Mouse (Mus musculus) limb, embryonic 14.5 days (tissue): ENCODE measurements around the gene Fam166a. TPM values are rescaled to one million over a fixed set of nuclear protein-coding genes. Genes with fewer than 3 reads are reported as not detected.

Experiments
- ATAC-seq: fragments of 200-750 bp; cut with Nextera tagmentation; 2 replicates; pipeline ENCODE4 v1.8.0; 2017; ENCODE audit warnings: low read depth, moderate number of reproducible peaks, moderate TSS enrichment; ENCODE audit not compliant: low FRiP score
- DNase-seq: peaks from one replicate; pipeline ENCODE4 v3.0.0-alpha.2; 2015; ENCODE audit warnings: low spot score
- H3K27ac ChIP-seq: fragments of 300-500 bp; sonication (generic); replicated peaks from 2 replicates; pipeline ENCODE4 v1.5.1; 2014; ENCODE audit warnings: low read depth, mild to moderate bottlenecking, low read length, moderate library complexity, mixed read lengths
- H3K27me3 ChIP-seq: fragments of 300-500 bp; sonication (generic); 2 replicates; pipeline ENCODE4 v1.6.1; 2014; ENCODE audit warnings: low read length, mixed read lengths; ENCODE audit not compliant: control insufficient read depth, insufficient read depth
- H3K36me3 ChIP-seq: fragments of 300-500 bp; sonication (generic); 2 replicates; pipeline ENCODE4 v1.6.1; 2014; ENCODE audit warnings: mild to moderate bottlenecking, low read length, moderate library complexity, mixed read lengths; ENCODE audit not compliant: control insufficient read depth, insufficient read depth
- H3K4me1 ChIP-seq: fragments of 300-500 bp; sonication (generic); 2 replicates; pipeline ENCODE4 v1.6.1; 2014; ENCODE audit warnings: antibody characterized with exemption, low read length, mixed read lengths; ENCODE audit not compliant: control insufficient read depth, insufficient read depth
- H3K4me2 ChIP-seq: fragments of 300-500 bp; sonication (generic); replicated peaks from 2 replicates; pipeline ENCODE4 v1.6.1; 2014; ENCODE audit warnings: low read depth, mild to moderate bottlenecking, low read length, moderate library complexity; ENCODE audit not compliant: severe bottlenecking
- H3K4me3 ChIP-seq: fragments of 300-500 bp; sonication (generic); replicated peaks from 2 replicates; pipeline ENCODE4 v1.5.1; 2014; ENCODE audit warnings: low read length
- H3K9ac ChIP-seq: fragments of 300-500 bp; sonication (generic); 2 replicates; pipeline ENCODE4 v1.6.1; 2014; ENCODE audit warnings: mild to moderate bottlenecking, low read depth, low read length, moderate library complexity; ENCODE audit not compliant: severe bottlenecking
- H3K9me3 ChIP-seq: fragments of 300-500 bp; sonication (generic); 2 replicates; pipeline ENCODE4 v1.6.1; 2016; ENCODE audit warnings: low read length; ENCODE audit not compliant: control insufficient read depth
- POLR2A ChIP-seq: fragments of 200-500 bp; IDR thresholded peaks from 2 replicates; pipeline ENCODE4 v1.8.0; 2012; ENCODE audit warnings: inconsistent platforms, mild to moderate bottlenecking, moderate library complexity, borderline replicate concordance; ENCODE audit not compliant: insufficient read depth, insufficient read length; ENCODE audit errors: extremely low read depth
- WGBS: fragments of 180-500 bp; shearing (Covaris S2); extraction: QIAGEN DNeasy Blood & Tissue Kit; methylation state at CpG from one replicate; pipeline ENCODE4 v1.1.7; 2014; 5-methylcytosine and 5-hydroxymethylcytosine counted together
- polyA plus RNA-seq, 2 experiments: library from polyadenylated mRNA; depleted of rRNA in 1 of 2; stranded (reverse) in 1 of 2; unstranded in 1 of 2; fragments of >200 nt; fragmentation: Nextera tagmentation in 1 of 2; extraction: Ambion mirVana in 1 of 2; gene quantifications; 2 replicates each; pipeline versions ENCODE4 v1.2.1 to v1.2.3; 2012 to 2014

The Fam166a gene
- polyA plus RNA-seq, 2 experiments: 0.17 TPM; not detected in 1

DNA sequence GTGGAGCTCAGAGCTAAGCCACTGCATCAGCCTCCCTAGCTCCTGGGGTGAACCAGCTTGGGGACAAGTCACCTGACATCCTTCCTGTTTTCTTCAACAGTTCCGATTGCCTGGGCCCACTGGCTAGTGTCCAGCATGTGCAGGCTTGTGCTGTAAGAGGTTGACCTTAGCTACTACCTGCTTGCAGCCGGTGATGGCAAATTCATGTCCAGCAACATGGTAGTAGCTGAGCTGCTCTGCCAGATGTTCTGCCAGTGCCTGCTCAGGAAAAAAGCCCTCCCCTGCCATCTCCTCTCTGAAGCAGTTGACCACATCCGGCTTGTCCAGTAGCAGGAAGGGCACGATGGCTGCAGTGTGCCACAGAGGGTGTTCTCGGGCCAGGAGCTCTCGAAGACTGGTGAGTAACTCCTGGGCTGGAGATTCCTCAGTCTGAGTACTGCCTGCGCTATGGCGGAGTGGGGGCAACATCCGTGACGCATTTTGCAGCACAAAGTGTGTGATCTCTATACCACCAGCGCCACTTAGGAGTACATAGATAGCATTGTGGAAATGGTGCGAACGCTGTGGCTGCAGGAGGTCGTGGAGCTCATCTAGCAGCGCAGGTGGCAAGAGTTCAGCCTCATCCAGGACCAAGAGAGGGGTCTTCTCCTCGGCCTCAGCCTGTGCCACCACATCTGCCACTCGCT is 23.9 kb upstream of the Fam166a start:
- H3K4me1 ChIP-seq: 0 out of 2 replicates have a peak, but pooled peaks cover 11% of the 10 kb centered on the region
- WGBS: 87% methylated on average over 17 of the region's 17 CpGs
- H3K9me3 ChIP-seq: no peaks in the 10 kb centered on the region
- TF ChIP-seq POLR2A: no peak
- no peak overlapping the region for H3K9ac ChIP-seq
- peaks cover 21% of the 10 kb centered on the region for H3K27me3 ChIP-seq
- DNase-seq: no peak
- peaks cover 9% of the 10 kb centered on the region for H3K36me3 ChIP-seq
- H3K27ac ChIP-seq: no peak overlapping the region
- ATAC-seq: no peak
- no peak overlapping the region for H3K4me2 ChIP-seq
- H3K4me3 ChIP-seq: no peak overlapping the region

DNA sequence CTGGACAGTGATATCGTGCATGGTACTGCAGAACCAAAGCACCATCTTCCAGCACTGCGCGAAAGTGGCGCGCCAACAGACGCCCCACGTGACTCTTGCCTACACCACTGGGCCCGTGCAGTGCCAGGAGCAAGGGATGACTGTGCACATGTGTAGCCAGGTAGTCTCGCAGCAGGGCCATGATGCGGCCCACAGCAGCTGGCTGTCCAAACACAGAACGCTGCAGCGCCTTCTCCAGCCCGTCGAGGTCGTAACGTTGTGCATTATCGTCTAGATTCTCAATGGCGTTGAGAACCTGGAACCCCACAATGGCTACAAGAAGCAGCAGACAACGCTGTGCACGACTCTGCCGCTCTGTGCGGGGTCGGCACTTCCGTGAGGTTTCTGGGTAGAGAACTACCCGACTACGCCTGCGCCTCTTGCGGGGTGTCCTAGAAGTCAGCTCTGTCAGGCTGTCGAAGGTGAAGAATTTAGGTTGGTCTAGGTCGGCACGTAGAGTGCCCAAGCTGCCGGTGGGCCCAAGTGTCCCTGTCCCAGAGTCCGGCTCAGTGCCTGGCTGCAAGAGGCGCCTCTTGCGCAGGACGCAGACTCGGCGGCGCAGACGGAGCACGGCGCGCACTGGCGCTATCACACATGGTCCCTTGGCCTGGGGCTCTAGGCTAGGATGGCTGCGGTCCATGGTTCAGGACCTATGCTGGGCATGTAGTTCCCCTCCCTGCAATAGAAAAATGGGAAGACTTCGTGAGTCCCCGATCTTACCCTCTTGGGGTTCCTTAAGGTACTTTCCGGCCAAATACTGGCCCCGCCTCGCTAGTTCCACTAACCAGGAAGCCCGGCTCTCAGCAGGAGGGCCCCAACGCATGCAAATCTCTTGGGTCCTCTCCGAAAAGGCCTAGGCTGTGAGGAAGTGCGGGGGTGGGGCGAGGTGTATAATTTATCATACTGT is 23.1 kb upstream of the Fam166a start:
- no peak for TF ChIP-seq POLR2A
- WGBS: 23% methylated on average over 55 of the region's 55 CpGs
- H3K4me1 ChIP-seq: 0 out of 2 replicates have a peak, but pooled peaks cover 11% of the 10 kb centered on the region
- H3K4me3 ChIP-seq: peak overlapping the region; percentile 27
- peaks cover 21% of the 10 kb centered on the region for H3K27me3 ChIP-seq
- H3K9ac ChIP-seq: 0 out of 2 replicates have a peak overlapping the region, but pooled peaks have one; percentile 4
- peak overlapping the region; percentile 40 for H3K4me2 ChIP-seq
- H3K36me3 ChIP-seq: peaks cover 18% of the 10 kb centered on the region
- no peak overlapping the region for H3K27ac ChIP-seq
- H3K9me3 ChIP-seq: no peaks in the 10 kb centered on the region
- ATAC-seq: no peak
- peak; percentile 22 for DNase-seq

DNA sequence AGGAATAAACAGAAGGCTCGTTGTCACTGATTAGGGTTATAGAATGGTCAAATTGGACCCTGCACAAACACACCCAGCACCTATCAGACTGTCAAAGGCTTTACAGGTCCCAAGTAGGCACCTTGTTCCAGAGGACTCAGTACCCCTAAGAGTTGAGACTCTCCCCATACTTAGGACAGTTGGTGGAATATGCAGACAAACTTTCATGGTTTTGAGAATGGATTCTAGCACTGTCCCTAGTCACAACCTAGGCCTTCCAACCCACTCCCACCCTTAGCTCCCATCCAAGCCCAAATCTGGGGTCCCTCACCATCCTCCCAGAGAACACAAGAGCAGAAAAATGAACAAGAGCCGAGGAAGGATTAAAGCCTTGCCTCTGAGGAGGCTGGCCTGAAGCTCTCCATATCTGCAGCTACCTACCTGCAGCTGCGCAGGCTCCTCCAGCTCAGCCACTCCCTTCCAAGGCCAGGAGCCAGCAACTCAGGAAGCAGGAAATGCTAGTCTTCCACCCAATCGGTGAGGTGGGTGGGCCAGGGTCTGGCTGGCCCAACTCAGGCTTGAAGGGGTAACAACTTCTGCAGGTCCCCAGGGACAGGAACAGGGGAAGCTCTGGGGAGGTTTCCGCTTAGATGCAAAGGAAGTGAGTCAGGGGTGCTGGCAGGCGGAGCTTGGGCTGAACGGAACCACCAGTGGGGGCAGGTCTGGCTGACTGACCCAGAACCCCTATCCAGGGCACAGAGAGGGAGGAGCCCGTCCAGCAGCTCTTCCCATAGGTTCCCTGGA is 22.2 kb upstream of the Fam166a start, which contains the start of gene Tor4a:
Tor4a (minus strand) TSS at position 715 of the 783 bp plus-strand sequence.
- ATAC-seq: peak; percentile 49; the same call in 1 of the 2 replicates
- peak; percentile 58 for DNase-seq
- 9% methylated on average over 8 of the region's 8 CpGs for WGBS

DNA sequence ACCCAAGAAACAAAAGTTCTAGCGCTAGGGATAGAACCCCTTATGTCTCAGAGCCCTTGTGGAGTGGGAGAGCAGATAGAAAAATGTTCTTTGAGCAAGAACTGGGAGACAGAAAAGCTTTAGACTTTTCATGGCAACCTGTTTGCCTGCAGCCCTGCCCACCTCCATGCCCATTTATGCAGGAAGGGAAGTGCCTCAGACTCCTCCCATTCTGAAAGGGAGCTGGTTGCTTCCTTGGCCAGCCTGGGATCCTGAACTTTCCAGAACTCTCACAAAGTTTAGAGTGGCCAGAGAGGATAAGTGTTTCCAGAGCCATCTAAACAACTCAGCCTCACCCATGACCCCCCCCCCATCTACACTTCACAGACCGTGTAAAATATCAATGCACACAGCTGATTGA is 21.4 kb upstream of the Fam166a start:
- DNase-seq (no peak), ATAC-seq (no peak)
- 31% methylated on average over 2 of the region's 2 CpGs for WGBS
- no peak overlapping the region for H3K4me3 ChIP-seq
- H3K27me3 ChIP-seq: peaks cover 21% of the 10 kb centered on the region
- no peak overlapping the region for H3K27ac ChIP-seq
- no peak overlapping the region for H3K4me2 ChIP-seq
- H3K4me1 ChIP-seq: 0 out of 2 replicates have a peak, but pooled peaks cover 11% of the 10 kb centered on the region
- H3K36me3 ChIP-seq: peaks cover 34% of the 10 kb centered on the region
- H3K9me3 ChIP-seq: no peaks in the 10 kb centered on the region
- no peak for TF ChIP-seq POLR2A
- no peak overlapping the region for H3K9ac ChIP-seq

More for the DNA sequence above, 22.2 kb upstream of the Fam166a start, which contains the start of gene Tor4a:
- Histone ChIP-seq H3K27ac (no peak within 1 kb of the TSS), H3K9me3 (no peaks in the 10 kb centered on the region), H3K9ac (no peak within 1 kb of the TSS), H3K4me2 (peak within 1 kb of the TSS; percentile 40), H3K27me3 (peaks cover 21% of the 10 kb centered on the region), H3K36me3 (peaks cover 27% of the 10 kb centered on the region), H3K4me3 (peak within 1 kb of the TSS; percentile 27), H3K4me1 (0 out of 2 replicates have a peak, but pooled peaks cover 11% of the 10 kb centered on the region)
- TF ChIP-seq POLR2A: no peak
